Mouse (Mus musculus) adrenal gland, adult (tissue): ENCODE data around the gene Zdhhc13.

Experiments
- DNase-seq, 2 experiments: peaks; one replicate each; pipeline ENCODE4 v3.0.0; 2022 to 2023; ENCODE audit warnings: low spot score in 1 of 2; ENCODE audit not compliant: inconsistent age in 2 of 2

Zdhhc13 gene

GRCm38 (mm10) chr7:48784773-48785523, 3.9 kb upstream of the Zdhhc13 start:
- DNase-seq: no peak

DNA sequence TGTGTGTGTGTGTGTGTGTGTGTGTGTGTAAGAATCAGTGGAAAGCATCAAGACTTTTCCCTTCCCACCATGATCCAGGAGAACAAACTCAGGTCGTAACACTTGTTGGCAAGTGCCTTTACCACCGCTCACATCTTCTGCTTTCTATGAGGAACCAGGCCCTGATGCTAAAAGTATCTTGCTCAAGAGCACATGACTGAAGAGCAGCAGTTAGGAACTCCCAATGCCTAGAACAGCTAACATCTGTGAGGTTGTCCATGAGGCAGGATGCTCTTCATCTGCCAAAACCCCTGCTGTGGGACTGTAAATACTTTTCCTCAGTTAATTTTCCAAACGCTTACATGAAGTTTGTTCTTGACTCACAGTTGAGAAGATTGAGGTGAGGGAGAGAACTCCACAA, 455 bp upstream of the Zdhhc13 start:
- no peak for DNase-seq

- no peak for DNase-seq
These were observed 1.3 kb downstream of the Zdhhc13 start for GRCm38 (mm10) chr7:48790117-48790516.

GRCm38 (mm10) chr7:48791412-48791811, 2.6 kb downstream of the Zdhhc13 start:
- no peak for DNase-seq

DNA sequence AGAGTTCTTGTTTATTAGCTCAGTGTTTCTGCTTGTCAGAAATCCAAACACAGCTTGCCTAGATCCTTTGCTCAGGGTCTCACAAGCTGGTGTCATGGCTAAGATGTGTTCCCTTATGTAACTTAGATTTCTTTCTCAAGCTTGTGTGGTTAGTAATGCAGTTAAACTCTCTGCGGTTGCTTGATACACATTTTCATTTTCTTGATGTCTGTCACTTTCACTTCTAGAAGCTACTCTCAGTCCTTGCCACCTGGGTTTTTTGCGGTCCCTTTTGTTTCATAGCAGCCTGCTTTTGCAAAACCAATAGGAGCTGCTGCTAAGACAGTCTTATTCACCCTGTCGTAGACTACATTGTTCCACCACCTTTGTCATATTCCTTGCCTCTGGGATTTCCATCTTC, 6.3 kb downstream of the Zdhhc13 start:
- DNase-seq: no peak

- DNase-seq: no peak
These were observed 14.6 kb downstream of the Zdhhc13 start for GRCm38 (mm10) chr7:48803381-48803780.

DNA sequence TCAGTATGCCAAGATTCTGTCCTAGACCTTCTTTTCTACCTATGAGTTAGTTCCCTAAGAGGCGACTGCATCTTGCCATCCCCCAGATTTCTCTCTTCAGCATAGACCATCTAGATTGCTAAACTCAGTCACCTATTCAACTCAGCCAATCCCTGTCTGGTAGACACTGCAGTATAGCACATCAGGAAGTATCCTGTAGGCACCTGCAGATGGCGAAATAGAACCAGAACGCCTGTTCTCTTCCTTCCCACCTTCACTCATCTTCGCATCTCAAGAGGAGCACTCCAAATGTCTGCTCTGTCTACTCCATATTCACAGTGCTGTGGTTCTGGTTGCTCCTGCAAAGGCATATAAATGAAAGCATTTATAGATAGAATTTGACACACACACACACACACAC, 17.8 kb downstream of the Zdhhc13 start:
- DNase-seq: no peak

GRCm38 (mm10) chr7:48810652-48811051, 21.8 kb downstream of the Zdhhc13 start:
- DNase-seq: no peak

DNA sequence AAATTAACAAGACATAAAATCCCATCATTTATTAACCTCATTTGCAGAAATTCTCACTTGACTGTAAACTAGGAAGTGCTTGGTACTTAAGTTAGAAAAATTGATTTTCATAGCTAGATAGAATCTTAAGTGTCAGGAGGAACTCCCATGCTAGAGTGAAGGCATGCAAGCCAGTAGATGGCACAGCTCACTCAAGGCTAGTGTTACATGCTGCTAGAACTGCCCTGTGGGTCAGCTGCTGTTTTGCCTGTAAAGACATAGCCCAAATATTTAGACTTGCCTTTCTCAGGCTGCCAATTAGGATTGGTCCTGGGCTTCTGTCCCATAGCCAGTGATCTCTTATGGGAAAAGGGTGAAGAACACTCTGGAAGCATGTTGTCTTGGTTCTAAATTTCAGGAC, 23.6 kb downstream of the Zdhhc13 start:
- no peak for DNase-seq

GRCm38 (mm10) chr7:48813594-48813993, 24.8 kb downstream of the Zdhhc13 start:
- no peak for DNase-seq

DNA sequence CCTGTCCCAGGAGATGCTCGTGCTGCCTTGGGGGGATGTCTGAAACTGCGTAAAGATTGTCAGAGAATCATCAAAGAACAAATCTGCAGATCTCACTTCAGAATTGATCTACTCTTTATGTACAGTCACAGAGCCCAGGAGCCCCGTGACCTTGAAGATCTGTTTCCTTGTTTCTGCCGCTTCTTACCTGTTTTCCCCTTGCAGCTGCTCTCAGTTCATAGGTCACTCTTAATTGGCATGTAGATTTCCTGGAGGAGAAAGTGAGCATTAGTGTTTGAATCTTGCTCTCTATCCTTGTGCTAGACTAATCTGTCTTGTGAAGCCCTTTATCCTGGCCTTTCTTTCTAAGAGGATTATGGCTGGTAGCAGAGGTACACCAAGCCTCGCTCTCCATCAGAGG, 32.9 kb downstream of the Zdhhc13 start:
- DNase-seq: no peak

GRCm38 (mm10) chr7:48823621-48824020, 34.8 kb downstream of the Zdhhc13 start:
- no peak for DNase-seq

GRCm38 (mm10) chr7:48824671-48825070, 35.9 kb downstream of the Zdhhc13 start:
- peak; percentile 20 to 78 for DNase-seq

DNA sequence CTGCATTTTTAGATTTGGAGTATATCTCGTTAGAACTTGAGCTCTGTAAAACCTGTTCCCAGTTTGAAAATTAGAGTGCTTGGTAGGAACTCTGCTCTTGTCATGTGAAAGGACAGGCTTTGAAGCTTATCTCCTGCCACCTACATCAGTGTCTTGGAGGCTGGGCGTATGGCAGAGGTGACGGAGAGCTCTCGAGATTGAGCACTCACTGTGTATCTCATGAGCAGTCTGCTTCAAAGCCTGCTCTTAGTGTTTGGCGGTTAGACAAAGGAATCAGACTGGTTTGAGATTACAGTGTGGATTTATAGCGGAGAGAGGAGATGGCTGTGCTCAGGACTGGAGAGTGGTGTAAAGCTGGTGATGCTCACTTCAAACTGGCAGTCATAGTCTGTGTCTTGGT, 36.4 kb downstream of the Zdhhc13 start:
- DNase-seq: no peak

- DNase-seq: no peak
These were observed 40.5 kb downstream of the Zdhhc13 start for GRCm38 (mm10) chr7:48829177-48829910.

- no peak for DNase-seq
These were observed 41.6 kb downstream of the Zdhhc13 start for GRCm38 (mm10) chr7:48830395-48830794.

GRCm38 (mm10) chr7:48832735-48833134, 43.9 kb downstream of the Zdhhc13 start:
- no peak for DNase-seq

GRCm38 (mm10) chr7:48834371-48834970, 45.7 kb downstream of the Zdhhc13 start:
- no peak for DNase-seq

DNA sequence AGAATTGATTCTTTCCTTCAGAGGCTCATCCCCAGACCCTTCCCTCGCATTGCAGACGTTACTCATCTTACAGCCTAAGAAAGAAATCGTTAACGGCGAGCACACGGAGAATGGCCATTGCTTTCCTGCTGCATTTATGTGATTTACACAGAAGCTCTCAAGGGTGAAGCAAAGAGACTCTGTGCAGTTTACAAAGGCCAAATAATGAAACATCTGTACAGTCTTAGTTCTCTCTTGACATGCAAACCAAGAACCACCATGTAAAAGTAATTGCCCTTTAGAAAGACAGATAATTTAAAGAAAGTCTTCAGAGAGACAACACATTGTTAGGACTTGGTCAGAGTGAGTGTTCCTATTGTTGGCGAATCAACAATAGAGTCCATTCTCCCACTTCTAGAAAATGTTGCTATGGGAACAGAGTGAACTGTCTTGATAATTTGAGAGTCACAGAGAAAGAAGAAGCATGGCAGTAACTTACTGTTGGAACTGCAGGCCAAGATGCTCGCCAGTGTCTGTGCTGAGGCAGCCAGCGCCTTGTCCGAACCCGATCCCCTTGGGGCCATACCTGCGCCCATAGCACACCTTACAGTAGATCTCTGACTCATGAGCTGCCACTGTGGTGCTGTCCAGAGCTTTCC, 46.3 kb downstream of the Zdhhc13 start:
- DNase-seq: no peak

DNA sequence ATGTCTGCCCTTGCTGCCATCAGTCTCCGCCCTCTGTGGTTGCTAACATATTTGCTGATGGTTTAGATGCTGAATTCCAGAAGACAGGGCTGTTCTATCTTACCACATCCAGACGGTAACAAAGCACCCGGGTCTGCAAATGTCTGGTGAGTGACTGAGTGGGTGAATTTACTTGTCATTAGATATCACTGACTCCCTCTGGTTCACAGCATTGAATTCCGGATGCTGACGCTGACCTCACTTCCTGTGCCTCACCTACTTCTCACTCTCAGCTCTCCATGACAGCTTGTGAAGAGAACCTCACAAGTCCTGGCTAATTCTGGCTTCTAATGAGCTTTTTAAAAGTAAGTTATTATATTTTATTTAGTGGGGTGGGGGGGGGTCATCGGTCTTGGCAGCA, 48.1 kb downstream of the Zdhhc13 start:
- DNase-seq: no peak

DNA sequence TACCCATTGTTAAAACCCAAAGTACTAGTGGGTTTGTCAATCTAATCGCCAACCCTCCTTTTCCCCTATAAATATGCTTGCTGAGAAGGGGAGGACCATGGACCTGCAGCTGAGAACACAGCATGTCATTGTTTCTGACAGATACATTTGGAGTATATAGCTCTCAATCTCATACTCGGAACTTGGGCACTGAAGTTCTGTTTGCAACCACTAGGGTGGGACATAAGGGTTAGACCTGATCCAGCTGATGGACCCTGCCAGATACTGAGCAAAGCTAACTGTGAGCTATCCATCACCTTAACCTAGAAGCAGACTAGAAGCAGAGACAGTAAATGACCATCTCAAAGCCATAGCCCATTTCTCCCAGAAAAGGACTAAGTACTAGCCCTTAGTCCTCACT, 49.6 kb downstream of the Zdhhc13 start:
- no peak for DNase-seq

DNA sequence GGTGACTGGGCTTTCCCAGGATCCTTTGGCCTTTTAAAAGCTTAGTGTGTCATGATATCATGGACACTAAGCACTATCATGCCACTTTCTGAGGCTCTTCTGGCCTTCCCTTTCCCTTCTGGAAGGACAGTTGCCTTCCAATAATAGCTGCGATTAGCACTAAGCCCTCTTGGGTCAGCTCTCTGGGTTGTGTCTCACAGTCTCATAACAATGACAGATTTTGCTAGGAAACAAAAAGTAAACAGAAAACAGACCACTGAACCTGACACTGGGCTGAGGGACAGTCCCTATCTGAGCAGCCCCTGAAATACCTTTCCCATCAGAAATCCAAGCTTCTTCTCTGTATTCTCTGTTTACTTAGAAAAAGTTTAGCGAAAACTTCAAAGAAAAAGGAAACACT, 51.7 kb downstream of the Zdhhc13 start:
- no peak for DNase-seq
